Mouse (Mus musculus) Patski (cell line): ENCODE results near the gene Cmya5. TPM values are rescaled to one million over a fixed set of nuclear protein-coding genes. Genes with fewer than 3 reads are reported as not detected.

Experiments
- ATAC-seq: fragments of 100-300 bp; one replicate; pipeline ENCODE4 v1.8.0; 2021
- CTCF ChIA-PET: fragments of 350-600 bp; sonication (Branson Sonifier 250); formaldehyde crosslinking; loops from one replicate; lab custom pipeline; 2022; ENCODE audit warnings: inconsistent platforms; lab: Charles Lee
- POLR2A ChIA-PET: fragments of 350-600 bp; sonication (Branson Sonifier 250); formaldehyde crosslinking; loops from one replicate; lab custom pipeline; 2022; ENCODE audit warnings: antibody characterized with exemption, inconsistent platforms; lab: Charles Lee
- DNase-seq: peaks from one replicate; pipeline ENCODE4 v3.0.0-alpha.2; 2011; ENCODE audit warnings: low read depth, low spot score
- H3K27me3 ChIP-seq: fragments of 371-371 bp; one replicate; pipeline ENCODE4 v1.5.1; 2021
- CTCF ChIP-seq: fragments of 100-300 bp; IDR thresholded peaks from one replicate; pipeline ENCODE4 v1.5.1; 2021
- in situ Hi-C: fragments of 300-500 bp; cut with MboI; formaldehyde crosslinking; loops from 3 replicates; pipeline ENCODE4 v1.11.1; 2018; ENCODE audit warnings: low pct_unique_long_range_greater_than_20kb, mixed read lengths
- polyA plus RNA-seq: library from polyadenylated mRNA; unstranded; gene quantifications from one replicate; pipeline ENCODE4 v1.2.3, GENCODE M21; 2021

Gene Cmya5
- polyA plus RNA-seq, 1 experiment from 2014 or later = not detected

DNA sequence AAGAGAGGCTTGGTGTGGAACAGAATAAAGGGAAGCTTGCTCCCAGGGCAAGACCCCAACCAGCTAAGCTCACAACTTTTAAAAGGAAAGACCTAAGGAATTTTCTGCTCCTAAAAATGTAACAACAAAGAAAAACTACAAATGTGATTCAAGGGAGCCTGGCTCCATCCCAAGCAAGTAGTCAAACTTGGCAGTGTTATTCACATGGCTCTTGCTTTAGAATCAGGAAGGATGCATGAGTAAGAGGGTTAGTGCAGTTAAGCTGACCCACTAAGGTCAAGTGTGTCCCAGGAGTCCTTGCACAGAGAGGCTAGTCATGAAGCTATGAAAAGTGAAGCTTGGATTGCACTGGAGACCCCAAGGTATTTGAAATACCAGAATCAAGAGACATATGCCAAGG lies 17.9 kb upstream of the Cmya5 start:
- POLR2A ChIA-PET = no interaction called here
- CTCF ChIA-PET = interaction anchor here (0.6 to 0.7 kb wide), 2 partner anchors 14 to 78 kb away, joined by 3 read pairs; no protein-coding TSS in a partner anchor
- ATAC-seq (no peak), DNase-seq (no peak)
- H3K27me3 ChIP-seq = no peaks in the 10 kb centered on the region
- in situ Hi-C loops = no loop called here
- no peak for TF ChIP-seq CTCF

DNA sequence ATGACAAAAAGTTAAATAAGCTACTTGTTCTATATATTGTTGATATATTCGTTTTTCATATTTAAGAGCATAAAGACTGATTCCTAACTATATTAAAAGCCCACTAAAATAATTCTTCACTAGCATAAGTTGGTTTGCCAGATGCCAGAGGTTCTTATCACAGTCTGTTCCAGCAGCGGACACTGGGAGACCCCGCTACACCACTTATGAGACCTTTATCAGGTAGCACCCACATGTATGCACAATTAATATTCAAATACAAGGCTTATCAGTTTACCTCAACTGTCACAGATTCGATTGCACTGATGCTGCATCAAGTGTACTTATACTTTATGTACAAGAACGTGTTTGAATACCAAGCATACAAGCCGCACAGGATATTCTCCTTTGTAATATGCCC lies 13.7 kb upstream of the Cmya5 start:
- no peaks in the 10 kb centered on the region for H3K27me3 ChIP-seq
- in situ Hi-C loops = no loop called here
- TF ChIP-seq CTCF = no peak
- DNase-seq (no peak), ATAC-seq (no peak)
- ChIA-PET POLR2A (no interaction called here), CTCF (interaction anchor here (1.2 kb wide), 1 partner anchor 30 kb away, joined by 4 read pairs; no protein-coding TSS in a partner anchor)

DNA sequence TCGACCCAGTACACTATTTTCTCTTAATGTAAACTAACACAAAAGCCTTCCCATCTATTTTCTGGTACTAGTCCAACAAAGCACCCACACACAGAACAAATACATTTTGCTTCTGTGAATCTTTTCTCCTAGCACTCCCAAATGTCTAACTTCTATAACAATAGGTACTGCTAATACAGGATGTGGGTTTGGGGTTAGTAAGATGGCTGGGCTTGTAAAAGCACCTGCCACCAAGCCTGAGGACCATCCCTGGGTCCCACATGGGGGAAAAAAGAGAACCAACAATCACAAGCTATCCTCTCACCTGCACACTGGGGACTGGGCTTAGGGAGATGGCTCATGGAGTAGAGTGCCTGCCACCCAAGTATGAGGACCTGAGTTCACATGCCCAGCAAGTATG lies 8.8 kb upstream of the Cmya5 start:
- CTCF ChIA-PET = interaction anchor here (0.6 to 2.3 kb wide), 2 partner anchors 24 to 466 kb away, joined by 3 to 5 read pairs; no protein-coding TSS in a partner anchor
- in situ Hi-C loops = no loop called here
- DNase-seq (no peak), ATAC-seq (no peak)
- H3K27me3 ChIP-seq = no peaks in the 10 kb centered on the region
- no peak for TF ChIP-seq CTCF
- POLR2A ChIA-PET = no interaction called here

DNA sequence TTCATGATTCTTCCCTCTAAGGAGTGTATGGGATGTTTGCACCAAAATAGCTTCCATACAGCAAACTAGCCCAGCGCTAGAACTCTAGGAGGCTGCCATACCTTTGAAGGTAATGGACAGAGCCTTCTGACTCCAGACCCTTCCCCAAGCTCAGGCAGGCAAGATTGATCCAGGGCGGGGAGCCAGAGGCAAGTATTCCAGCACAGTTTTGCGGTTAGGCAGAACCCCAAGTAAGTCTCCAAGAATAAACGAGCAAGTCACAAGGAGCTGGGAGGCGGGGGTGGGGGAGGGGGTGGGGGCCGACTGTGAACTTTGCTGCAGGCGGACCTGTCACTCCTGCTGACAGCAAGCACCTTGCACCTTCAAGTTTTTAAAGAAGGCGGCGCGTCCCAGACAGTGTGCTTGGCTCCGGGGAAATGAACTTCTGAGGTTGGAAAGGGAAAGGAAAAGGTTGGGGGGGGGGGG lies 673 bp downstream of the Cmya5 start:
- ChIA-PET POLR2A (no interaction called here), CTCF (interaction anchor here (1.2 kb wide), 1 partner anchor 10 kb away, joined by 3 read pairs; no protein-coding TSS in a partner anchor)
- H3K27me3 ChIP-seq = no peaks in the 10 kb centered on the region
- in situ Hi-C loops = no loop called here
- no peak for ATAC-seq
- TF ChIP-seq CTCF = no peak
- no peak for DNase-seq

DNA sequence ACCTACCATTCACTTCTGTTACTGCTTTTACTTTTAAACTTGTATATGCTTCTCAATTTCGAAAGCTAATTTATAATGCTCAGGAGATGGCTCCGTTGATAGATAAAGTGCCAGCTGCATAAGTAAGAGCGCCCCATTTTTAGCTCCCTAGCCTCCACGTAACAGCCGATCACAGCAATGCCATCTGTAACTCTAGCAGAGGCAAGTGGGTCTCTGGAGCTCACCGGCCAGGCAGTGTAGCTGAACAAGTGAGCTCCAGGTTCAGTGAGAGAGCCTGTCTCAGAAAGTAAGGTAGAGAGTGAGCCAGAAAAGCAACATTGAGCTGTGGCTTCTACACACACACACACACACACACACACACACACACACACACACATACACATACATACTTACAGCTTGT lies 3.3 kb downstream of the Cmya5 start:
- in situ Hi-C loops = no loop called here
- CTCF ChIA-PET = interaction anchor here (1.0 to 1.3 kb wide), 2 partner anchors 13 to 17 kb away, joined by 3 read pairs; no protein-coding TSS in a partner anchor
- no peak for TF ChIP-seq CTCF
- DNase-seq (no peak), ATAC-seq (no peak)
- H3K27me3 ChIP-seq = no peaks in the 10 kb centered on the region
- POLR2A ChIA-PET = no interaction called here

DNA sequence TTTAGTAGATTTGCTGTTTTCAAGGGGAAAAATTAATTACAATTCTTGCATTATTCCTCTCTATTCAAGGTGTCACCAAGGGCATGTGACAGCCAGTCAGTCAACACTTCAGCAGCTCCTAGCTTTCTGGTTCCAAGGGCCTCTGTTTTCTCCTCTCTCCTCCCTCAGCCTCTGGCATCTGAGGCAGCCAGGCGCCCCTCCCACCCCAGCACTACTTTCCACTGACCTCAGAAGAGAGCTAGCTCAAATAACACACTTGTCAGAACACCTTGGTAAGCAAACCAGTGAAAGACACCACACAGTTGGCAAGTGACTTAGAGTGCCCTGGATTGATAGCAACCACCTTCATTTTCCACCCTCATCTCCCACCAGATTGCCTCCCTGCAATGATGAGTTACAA lies 6.5 kb downstream of the Cmya5 start:
- in situ Hi-C loops = no loop called here
- ATAC-seq (no peak), DNase-seq (no peak)
- ChIA-PET POLR2A (no interaction called here), CTCF (no interaction called here)
- H3K27me3 ChIP-seq = no peaks in the 10 kb centered on the region
- TF ChIP-seq CTCF = no peak

DNA sequence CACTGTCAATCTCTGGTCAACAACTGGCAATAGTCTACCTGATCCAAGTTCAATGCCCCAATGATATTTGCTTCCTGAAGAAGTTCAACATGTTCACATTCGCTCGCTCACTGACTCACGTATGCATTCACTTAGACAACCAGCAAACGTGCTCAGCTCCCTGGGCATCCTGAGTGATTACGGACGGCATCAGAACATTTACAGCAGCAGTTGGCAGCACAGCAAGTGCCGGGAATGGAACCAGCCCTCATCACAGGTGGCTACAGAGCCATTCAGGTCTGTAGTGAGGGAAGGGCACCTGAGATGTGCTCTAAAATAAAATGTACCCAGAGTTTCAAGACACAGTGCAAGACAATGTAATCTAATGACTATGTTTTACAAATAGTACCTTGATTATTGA lies 7.4 kb downstream of the Cmya5 start:
- in situ Hi-C loops = no loop called here
- ChIA-PET POLR2A (no interaction called here), CTCF (no interaction called here)
- no peaks in the 10 kb centered on the region for H3K27me3 ChIP-seq
- no peak for TF ChIP-seq CTCF
- ATAC-seq (no peak), DNase-seq (no peak)

DNA sequence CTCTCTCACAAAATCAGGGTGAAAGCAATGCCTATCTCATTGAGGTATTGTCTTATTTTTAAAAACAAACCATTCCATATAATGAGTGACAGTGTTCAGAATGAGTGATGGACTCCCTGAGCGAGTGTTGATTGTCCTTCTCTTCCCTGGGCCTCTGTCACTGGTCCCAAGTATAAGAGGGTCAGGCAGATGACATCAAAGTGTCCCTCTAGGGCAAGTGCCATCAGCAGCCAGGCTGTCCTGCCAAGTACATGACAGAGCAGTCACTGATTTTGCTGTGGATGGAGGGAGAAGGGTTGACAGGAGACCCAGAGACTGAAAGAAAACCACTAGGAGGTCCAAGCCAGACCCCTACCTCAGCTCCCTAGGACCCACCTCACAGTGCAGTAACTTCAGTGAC lies 8.3 kb downstream of the Cmya5 start:
- ChIA-PET CTCF (no interaction called here), POLR2A (no interaction called here)
- no peak for TF ChIP-seq CTCF
- in situ Hi-C loops = no loop called here
- no peak for ATAC-seq
- no peak for DNase-seq
- no peaks in the 10 kb centered on the region for H3K27me3 ChIP-seq

DNA sequence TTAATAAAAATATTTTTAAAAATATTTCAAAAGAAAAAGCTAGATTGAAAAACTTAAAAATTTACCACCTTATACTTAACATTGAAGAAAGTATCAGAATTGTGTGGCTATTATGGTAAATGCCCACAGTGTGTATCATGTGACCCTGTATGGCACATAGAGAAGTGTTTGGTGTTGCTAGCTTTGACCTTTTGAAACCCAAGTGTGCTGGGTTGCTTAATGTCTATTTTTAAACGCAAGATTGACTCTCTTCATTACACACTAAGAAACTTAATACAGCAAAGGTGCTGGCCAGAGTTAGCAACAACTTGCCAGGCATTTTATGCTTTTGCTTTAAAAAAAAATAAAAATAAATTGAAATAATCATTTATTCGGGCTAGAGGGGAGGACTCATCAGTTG lies 9.0 kb downstream of the Cmya5 start:
- no peak for TF ChIP-seq CTCF
- in situ Hi-C loops = no loop called here
- ATAC-seq (no peak), DNase-seq (no peak)
- CTCF ChIA-PET = no interaction called here
- POLR2A ChIA-PET = no interaction called here
- no peaks in the 10 kb centered on the region for H3K27me3 ChIP-seq

DNA sequence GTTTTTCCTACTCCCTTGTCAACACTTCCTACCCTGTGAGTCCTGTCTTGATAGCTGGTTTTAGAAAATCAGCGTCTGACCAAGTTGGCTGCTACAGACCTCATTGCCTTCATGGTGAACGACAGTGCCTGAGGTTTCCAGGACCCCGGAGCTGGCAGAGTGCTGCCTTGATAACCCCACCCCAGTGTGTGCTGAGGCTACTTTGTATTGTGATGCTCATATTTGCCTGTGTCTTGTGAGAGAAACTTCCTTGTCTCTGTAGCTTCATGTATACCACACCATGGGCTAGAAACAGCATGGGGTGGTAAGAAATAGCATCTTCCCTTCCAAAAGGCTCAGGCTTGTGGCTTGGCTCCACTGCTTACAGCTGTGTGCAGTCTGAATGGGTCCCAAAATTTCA lies 13.8 kb downstream of the Cmya5 start:
- ATAC-seq (no peak), DNase-seq (no peak)
- TF ChIP-seq CTCF = no peak
- ChIA-PET POLR2A (no interaction called here), CTCF (no interaction called here)
- H3K27me3 ChIP-seq = no peaks in the 10 kb centered on the region
- in situ Hi-C loops = no loop called here

DNA sequence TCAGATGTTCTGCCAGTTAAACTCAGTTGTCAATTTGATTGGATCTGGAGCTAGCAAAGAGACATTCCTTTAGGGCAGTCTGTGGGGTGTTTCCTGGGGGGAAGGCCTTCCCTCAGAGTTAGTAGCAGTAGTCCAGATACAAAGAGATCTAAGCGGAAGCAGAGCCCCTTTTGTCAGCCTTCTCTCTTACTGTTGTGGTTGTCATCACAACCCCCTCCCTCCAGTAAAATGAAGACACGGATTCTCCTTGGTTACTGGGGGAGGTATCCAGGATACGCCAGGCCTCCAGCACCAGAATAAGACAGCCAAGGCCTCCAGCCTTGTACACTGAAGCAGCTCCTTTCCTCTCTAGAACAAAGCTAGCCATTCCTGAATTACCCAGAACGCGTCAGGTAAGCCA lies 15.6 kb downstream of the Cmya5 start:
- TF ChIP-seq CTCF = no peak
- ATAC-seq = no peak
- H3K27me3 ChIP-seq = no peaks in the 10 kb centered on the region
- no peak for DNase-seq
- ChIA-PET CTCF (interaction anchor here (0.8 to 1.3 kb wide), 2 partner anchors 13 to 142 kb away, joined by 3 read pairs; no protein-coding TSS in a partner anchor), POLR2A (no interaction called here)
- in situ Hi-C loops = no loop called here
